Mouse (Mus musculus) heart, adult 8-10 months (tissue): ENCODE results near the gene Myocd. TPM values are rescaled to one million over a fixed set of nuclear protein-coding genes. Genes with fewer than 3 reads are reported as not detected.

Source experiments
- DNase-seq: peaks from one replicate; pipeline ENCODE4 v3.0.0; 2022; ENCODE audit warnings: low spot score
- total RNA-seq, 4 experiments: library from RNA; stranded (reverse); gene quantifications; 2 replicates each; pipeline ENCODE4 v1.2.4; 2022

Gene Myocd
- total RNA-seq, result 10 to 100 TPM; 72.3 to 80.0 (median 74.3) TPM

GRCm38 (mm10) chr11:65269851-65270473 lies at the start of gene Myocd:
Gene Myocd, minus strand, starts transcription at chr11:65269989.
- peak; percentile 59 for DNase-seq

- DNase-seq, result peak; percentile 61
Observed at GRCm38 (mm10) chr11:65303824-65304223, 34.0 kb upstream of the Myocd start.

- no peak for DNase-seq
Observed at GRCm38 (mm10) chr11:65294128-65294833, 24.5 kb upstream of the Myocd start.

- DNase-seq, result no peak
Observed at GRCm38 (mm10) chr11:65292994-65293393, 23.2 kb upstream of the Myocd start.

GRCm38 (mm10) chr11:65287706-65288105 lies 17.9 kb upstream of the Myocd start:
- no peak for DNase-seq

- DNase-seq, result no peak
Observed at GRCm38 (mm10) chr11:65286211-65286610, 16.4 kb upstream of the Myocd start.

GRCm38 (mm10) chr11:65275441-65275840 lies 5.7 kb upstream of the Myocd start:
- no peak for DNase-seq

GRCm38 (mm10) chr11:65271000-65271399 lies 1.2 kb upstream of the Myocd start:
- DNase-seq, result no peak

GRCm38 (mm10) chr11:65268310-65268709 lies 1.5 kb downstream of the Myocd start:
- no peak for DNase-seq

GRCm38 (mm10) chr11:65263466-65263865 lies 6.3 kb downstream of the Myocd start:
- no peak for DNase-seq

GRCm38 (mm10) chr11:65258997-65259396 lies 10.8 kb downstream of the Myocd start:
- DNase-seq, result no peak

GRCm38 (mm10) chr11:65256143-65256542 lies 13.6 kb downstream of the Myocd start:
- no peak for DNase-seq

GRCm38 (mm10) chr11:65255564-65255963 lies 14.2 kb downstream of the Myocd start:
- DNase-seq, result no peak

GRCm38 (mm10) chr11:65250366-65250765 lies 19.4 kb downstream of the Myocd start:
- no peak for DNase-seq

GRCm38 (mm10) chr11:65246301-65247054 lies 23.3 kb downstream of the Myocd start:
- no peak for DNase-seq

- peak; percentile 59 for DNase-seq
Observed at GRCm38 (mm10) chr11:65243593-65243992, 26.2 kb downstream of the Myocd start.

GRCm38 (mm10) chr11:65240521-65240920 lies 29.3 kb downstream of the Myocd start:
- DNase-seq, result no peak

- DNase-seq, result no peak
Observed at GRCm38 (mm10) chr11:65237896-65238295, 31.9 kb downstream of the Myocd start.

GRCm38 (mm10) chr11:65236907-65237306 lies 32.9 kb downstream of the Myocd start:
- no peak for DNase-seq

GRCm38 (mm10) chr11:65235374-65235773 lies 34.4 kb downstream of the Myocd start:
- no peak for DNase-seq

GRCm38 (mm10) chr11:65231771-65232170 lies 38.0 kb downstream of the Myocd start:
- no peak for DNase-seq

- DNase-seq, result peak; percentile 59
Observed at GRCm38 (mm10) chr11:65226766-65227165, 43.0 kb downstream of the Myocd start.
